ENCODE assay signal across 28 mouse cellular contexts in genomic region chr10:62088411-62088810, GRCm38 (mm10). TPM values are rescaled to one million over a fixed set of nuclear protein-coding genes. Genes with fewer than 3 reads are reported as not detected.
"Had no signal": no experiment of that assay in that cellular context is flagged by ENCODE, and none has a peak within 500 bp of the region (broad histone marks: within the 10 kb centered on the region; RNA-seq: fewer than 3 reads in every experiment).

No protein-coding gene starts in this region.

- ATAC-seq: midbrain, embryonic 16.5 days had no signal

- H3K27me3 ChIP-seq: limb, embryonic 13.5 days; liver, embryonic 13.5 days; midbrain, embryonic 12.5 days; neural tube, embryonic 13.5 days had no signal

- H3K9ac ChIP-seq: liver, embryonic 13.5 days; midbrain, embryonic 12.5 days; neural tube, embryonic 13.5 days had no signal

- H3K4me1 ChIP-seq: limb, embryonic 13.5 days; liver, embryonic 13.5 days; midbrain, embryonic 12.5 days; neural tube, embryonic 13.5 days had no signal

- H3K4me2 ChIP-seq: limb, embryonic 13.5 days; liver, embryonic 13.5 days; midbrain, embryonic 12.5 days; neural tube, embryonic 13.5 days had no signal

- H3K4me3 ChIP-seq: limb, embryonic 13.5 days; liver, embryonic 13.5 days; midbrain, embryonic 12.5 days; myocyte; neural tube, embryonic 13.5 days had no signal

- DNase-seq: kidney, postnatal 10 days; kidney, postnatal 36 days; left cerebral cortex, postnatal 4 days; liver, embryonic 13.5 days; lung, adult 2 months; lung, postnatal 14 days; lung, postnatal 4 days; retina, postnatal 1 day; right cerebral cortex, postnatal 25 days; spleen, adult 18-20 months; thymus, adult 18-20 months; thymus, postnatal 36 days had no signal

- H3K36me3 ChIP-seq: limb, embryonic 13.5 days; liver, embryonic 13.5 days; midbrain, embryonic 12.5 days; neural tube, embryonic 13.5 days had no signal

- H3K27ac ChIP-seq: limb, embryonic 13.5 days; liver, embryonic 13.5 days; midbrain, embryonic 12.5 days; neural tube, embryonic 13.5 days had no signal

- H3K9me3 ChIP-seq: limb, embryonic 13.5 days; liver, embryonic 13.5 days; midbrain, embryonic 12.5 days; neural tube, embryonic 13.5 days had no signal

RNA-seq across cellular contexts. Expression of gene Neurog3, which starts 44.5 kb away (rescaled TPM):
- total RNA-seq: layer of hippocampus, postnatal 14 days; left cerebral cortex, adult 8-10 months; left cerebral cortex, postnatal 14 days; left cerebral cortex, postnatal 4 days; liver, adult 2 months; megakaryocyte progenitor cell, adult 5-6 weeks; megakaryocyte-erythroid progenitor cell, adult 5-6 weeks; monocyte, adult 5-6 weeks; neutrophil, adult 5-6 weeks had no signal
- polyA plus RNA-seq: kidney, embryonic 14.5 days; limb, embryonic 13.5 days; liver, adult 2 months; liver, embryonic 13.5 days; lung, adult 2 months; lung, embryonic 16.5 days; midbrain, embryonic 12.5 days; midbrain, embryonic 16.5 days; myocyte; urinary bladder, adult 2 months had no signal

RNA-seq across cellular contexts. Expression of gene Fam241b, which starts 55.3 kb away (rescaled TPM):
- total RNA-seq: megakaryocyte progenitor cell, adult 5-6 weeks; neutrophil, adult 5-6 weeks had no signal
